Mouse (Mus musculus): ENCODE measurements around the gene Ext2. TPM values are rescaled to one million over a fixed set of nuclear protein-coding genes. Genes with fewer than 3 reads are reported as not detected.
A peak's percentile ranks its signal among the peaks of the same experiment; 100 is the strongest.

The Ext2 gene
- 10 to 100 TPM; 38.7 to 43.0 (median 42.0) TPM for total RNA-seq (2022)

DNA sequence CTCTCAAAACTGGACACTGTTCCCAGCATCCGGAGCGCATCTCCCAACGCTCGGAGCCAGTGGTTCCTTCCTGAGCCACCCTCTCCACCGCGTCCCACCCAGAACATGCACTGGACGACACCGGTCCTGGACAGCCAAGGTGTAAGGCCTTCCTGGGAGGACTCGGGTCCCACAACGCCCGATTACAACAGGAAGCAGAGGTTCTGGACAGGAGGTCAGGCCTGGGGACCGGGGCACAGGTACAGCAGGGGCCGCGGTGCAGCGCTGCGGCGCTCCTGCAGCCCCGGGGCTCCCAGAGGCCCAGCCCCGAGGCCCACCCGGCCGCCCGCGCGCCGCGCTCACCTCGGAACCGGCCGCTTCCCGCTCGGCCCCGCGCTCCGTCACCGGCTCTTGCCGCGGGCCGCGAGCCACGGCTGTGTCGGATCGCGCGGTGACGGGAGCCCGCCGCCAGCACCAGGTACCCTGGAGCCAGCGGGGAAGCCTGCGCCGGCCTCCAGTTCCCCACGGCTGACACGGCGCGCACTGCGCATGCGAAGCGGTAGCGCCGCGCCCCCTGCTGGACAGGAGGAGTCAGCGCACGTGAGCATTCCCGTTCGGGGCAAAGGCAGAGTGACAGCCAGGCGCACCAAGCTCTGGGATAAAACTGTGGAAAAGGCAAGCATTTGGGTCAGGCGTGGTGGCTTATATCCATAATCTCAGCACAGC, at the start of gene Ext2:
Gene Ext2 (minus strand): TSS at position 524 of the 705 bp plus-strand sequence.
- peak; percentile 62 to 78 for DNase-seq (ENCODE audit: low spot score in 2 of 2)

DNA sequence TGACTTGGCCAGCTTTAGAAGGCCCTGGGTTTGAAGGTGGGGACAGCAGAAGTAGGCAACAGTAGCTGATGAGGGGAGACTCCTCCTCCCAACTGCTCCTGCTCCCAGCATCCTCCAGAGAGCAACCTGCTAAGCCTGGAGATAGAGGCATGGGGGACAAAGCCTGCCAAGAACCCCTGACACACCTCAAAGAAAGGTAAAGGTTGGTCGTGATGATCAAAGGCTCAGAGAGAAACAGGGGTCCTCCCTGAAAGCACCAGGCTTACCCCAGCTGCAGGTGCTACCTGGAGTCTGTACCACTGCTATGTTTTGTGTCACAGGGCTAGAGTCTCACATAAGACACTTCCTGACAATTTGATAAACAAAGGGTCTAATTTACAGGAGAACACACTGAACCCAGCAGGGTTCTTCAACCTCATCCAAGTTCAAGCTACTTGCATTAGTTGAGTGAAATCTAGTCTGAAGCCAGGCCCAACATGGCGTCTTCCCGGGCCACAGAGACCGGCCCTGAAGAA, 49.1 kb upstream of the Ext2 start:
- DNase-seq (ENCODE audit: low spot score in 2 of 2): no peak

DNA sequence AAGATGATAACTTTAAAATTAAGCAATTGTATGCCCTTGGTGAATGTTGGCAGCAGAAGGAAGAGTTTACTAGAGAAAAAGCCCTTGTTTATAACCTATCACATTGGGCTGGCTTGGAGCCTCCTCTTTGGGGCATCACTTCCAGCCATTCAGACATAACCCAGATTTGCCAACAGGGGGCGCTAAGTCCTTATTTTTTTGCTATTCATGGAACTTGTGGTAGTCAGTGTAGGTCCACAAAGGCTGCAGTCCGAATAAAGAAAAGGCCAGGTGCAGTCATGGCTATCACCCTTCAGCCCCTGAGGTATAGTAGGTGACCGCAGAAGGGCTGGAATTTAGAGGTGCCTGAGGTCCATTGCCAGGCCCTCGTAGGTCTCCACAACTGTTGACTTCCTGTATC, 48.5 kb upstream of the Ext2 start:
- peak; percentile 35 to 39 for DNase-seq (ENCODE audit: low spot score in 2 of 2)

DNA sequence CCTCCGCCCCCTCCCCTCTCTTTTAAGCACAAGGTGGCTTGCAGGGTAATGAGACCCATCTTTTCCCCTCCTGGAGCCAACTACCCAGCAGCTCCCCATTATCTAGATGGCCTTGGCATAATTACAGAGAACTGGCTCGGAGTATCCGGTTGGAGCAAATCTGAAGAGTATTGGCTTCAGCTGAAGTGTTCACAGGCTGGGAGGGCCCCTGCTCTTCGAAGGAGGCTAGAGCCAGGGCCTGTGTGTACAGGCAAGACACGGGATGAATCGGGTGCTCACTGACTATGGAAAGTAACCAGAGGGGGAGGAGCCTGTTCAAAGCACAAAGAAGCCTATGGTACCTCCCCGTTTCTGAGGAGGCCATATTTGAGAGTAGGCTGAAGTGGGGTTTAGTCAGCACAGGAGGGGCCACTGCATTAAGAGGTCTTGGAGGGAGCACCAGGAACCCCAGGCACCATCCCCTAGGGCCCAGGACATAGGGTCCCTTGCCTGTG, 46.8 kb upstream of the Ext2 start, which contains the start of gene Accsl:
Gene Accsl (minus strand): TSS at position 51 of the 494 bp plus-strand sequence.
- no peak for DNase-seq (ENCODE audit: low spot score in 2 of 2)

DNA sequence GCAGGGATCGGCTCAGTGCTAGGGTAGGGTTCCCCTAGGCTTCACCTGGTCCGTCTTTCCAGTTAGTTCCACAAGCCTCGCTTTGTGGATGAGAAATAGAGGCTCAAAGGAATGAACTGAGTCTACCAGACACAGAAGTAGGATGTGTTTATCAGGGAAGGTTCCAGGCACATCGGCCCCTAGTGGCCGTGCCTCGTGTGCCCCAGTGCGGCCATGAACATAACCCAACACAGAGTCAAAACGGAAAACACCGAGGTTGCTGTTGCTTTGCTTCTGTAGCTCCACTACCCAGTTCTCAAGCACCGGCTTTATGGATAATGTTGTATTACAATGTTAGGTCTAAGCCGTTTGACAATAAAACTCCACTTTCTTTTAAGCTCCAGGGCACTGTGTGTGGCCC, 46.2 kb upstream of the Ext2 start:
- DNase-seq (ENCODE audit: low spot score in 2 of 2): no peak

DNA sequence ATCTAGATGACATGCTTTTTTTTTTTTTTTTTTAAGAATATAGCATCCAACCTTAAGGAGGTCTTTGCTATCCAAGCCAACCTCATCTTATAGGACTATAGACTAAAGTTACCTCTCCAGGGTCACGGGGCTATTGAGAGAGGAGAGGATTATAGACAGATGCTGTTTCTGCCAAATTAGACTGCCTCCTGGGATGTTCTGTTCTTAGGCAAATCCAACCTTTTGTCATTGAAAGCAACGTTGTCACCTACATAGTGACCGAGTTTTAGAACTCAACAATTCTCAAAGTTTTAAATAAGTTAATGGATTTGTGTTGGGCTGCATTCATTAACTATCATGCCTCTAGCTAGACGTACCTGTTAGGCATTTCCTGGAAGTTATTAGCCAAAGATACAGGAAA, 40.9 kb upstream of the Ext2 start:
- no peak for DNase-seq (ENCODE audit: low spot score in 2 of 2)

DNA sequence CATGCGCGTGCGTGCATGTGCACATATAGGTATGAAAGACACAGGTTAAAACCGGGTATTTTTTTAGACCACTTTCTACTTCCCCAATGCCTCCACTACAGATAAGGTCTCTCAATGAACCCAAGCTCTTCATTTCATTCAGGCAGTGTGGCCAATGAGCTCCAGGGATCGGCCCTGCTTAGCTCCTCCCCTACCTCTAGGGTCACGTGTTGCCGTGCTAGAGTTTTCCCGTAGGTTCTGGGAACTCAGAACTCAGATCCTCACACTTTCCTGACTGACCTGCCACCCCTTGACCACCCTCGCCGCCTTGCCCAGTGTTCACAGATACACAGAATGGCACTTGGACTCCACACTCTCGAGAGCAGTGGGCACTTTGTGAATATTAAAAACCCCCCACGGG, 36.5 kb upstream of the Ext2 start:
- DNase-seq (ENCODE audit: low spot score in 2 of 2): no peak

DNA sequence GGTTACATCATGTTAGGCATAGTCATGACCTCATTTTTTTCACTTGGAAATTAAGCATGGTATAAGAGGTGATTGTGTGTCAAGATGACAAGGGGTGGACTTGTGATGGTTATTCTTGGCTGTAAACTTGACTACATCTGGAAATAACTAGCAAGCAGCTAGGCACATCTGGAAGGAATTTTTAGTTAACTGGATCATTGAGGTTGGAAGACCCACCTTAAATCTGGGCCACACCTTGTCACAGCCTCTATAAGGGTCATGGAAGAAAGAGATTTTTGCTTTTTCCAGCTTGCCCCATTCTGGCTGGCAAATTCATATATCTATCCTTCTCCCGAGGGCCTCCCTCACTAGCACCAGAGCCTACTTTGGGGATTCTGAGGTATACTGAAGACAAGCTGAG, 28.9 kb upstream of the Ext2 start:
- no peak for DNase-seq (ENCODE audit: low spot score in 2 of 2)

DNA sequence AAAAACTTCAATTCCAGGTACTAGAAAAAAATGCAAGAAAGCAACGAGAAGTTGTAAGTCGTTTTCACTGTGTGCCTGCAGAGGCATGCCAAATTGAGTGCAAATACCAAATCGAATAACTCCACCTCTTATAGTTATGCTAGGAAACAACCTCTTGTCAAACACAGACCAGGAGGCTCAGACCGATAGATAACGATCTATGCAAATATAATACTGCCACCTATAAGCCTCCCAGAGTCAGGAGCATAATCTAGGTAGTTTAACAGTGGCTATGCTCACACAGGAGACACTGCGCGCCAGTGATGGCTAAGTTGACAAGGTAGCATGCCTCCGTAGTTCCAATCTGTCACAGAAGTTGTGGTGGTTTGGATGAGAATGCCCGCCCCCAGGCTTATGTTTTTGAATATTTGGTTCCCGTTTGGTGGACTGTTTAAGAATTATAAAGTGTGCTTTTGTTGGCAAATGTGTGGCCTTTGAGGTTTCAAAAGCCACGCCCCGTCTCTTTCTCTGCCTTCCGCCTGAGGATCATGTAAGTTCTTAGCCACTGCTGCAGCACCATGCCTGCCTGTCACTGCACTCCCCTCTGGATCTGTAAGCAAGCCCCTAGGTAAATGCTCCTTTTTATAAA, 28.1 kb upstream of the Ext2 start:
- DNase-seq (ENCODE audit: low spot score in 2 of 2): no peak

DNA sequence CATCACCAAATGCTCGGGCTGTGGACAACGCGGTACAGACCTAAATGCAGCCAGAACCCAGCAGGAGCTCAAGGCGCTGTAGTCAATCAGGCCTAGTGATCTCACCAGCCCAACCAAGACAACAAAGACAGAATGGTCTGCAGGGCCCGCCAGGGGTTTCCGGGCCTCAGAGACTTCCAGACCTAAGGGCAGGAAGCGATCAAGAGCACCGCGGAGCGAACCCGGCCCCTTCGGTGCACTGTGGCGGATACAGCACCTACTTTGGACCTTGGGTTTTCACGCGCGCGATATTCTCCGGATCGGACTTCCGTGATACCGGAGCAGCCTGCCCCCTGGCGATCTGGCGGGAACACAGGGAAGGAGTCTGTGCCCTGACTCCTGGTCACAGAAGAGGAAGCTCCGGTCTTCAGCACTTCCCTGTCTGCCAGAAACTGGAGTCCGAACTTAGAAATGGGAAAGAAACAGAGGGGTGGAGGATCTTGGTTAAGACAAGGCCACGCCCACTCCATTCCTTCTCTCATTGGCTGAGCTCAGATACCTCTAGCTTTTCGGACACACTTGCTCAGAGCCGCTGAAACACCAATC, 27.2 kb upstream of the Ext2 start, which contains the start of gene Accs:
Gene Accs (minus strand): TSS at position 439 of the 585 bp plus-strand sequence.
- peak; percentile 42 to 53 for DNase-seq (ENCODE audit: low spot score in 2 of 2)

DNA sequence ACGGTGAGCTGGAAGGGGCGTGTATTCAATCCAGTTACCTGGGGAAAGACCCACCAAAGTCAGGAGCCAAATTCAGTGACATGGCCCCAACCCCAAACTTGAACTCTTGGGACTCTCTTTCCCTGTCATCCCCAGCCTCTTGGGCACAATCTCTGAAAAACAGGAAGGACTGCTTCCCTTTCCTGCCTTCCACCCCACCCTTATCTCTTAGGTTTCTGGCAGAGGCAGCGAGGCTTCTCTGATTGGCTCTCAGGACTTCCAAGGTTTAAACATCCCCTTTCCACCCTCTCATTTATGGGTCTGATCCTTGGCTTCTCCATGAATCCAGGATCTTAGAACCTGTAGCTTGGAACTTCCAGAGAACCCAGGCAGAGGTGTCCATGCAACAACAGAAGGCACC, 19.0 kb upstream of the Ext2 start:
- no peak for DNase-seq (ENCODE audit: low spot score in 2 of 2)

DNA sequence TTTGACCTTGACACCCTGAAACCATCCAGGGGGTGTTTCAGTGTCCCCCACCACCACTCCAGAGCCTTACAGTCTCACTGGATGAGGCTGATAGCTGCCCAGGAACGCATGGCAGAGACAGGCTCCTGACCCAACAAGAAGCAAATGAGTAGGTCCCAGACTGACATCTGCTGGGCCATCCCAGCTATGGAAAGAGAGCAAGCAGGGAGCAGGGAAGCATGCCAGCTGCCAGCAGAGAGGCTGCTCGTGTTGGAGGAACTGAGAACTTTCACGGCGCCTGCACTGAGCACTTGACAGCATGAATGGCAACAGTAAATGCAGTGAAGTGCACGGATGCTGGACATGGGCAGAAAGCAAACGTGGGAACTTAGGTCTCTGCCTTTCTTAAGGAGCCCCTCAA, 17.7 kb upstream of the Ext2 start:
- no peak for DNase-seq (ENCODE audit: low spot score in 2 of 2)

DNA sequence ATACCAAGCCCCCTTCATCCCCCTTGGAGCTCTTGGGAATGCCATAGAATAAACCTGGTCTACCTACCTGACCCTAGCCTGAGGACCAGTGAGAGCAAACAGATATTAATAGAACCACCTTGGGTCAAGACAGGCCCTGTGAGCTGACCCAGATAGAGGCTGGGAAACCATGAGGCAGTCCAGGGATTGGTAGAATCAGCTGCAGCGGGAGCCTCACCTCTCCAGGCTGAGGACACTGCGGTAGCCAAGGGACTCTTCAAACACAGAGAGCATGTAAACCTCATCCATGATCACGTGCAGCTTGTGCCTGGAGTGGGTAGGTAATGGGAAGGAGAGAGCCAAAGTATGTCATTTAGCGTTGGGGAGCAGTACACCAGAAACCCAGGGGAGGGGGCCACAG, 16.6 kb upstream of the Ext2 start:
- peak in 1 of 2 experiments; percentile 9 for DNase-seq (ENCODE audit: low spot score in 2 of 2)

DNA sequence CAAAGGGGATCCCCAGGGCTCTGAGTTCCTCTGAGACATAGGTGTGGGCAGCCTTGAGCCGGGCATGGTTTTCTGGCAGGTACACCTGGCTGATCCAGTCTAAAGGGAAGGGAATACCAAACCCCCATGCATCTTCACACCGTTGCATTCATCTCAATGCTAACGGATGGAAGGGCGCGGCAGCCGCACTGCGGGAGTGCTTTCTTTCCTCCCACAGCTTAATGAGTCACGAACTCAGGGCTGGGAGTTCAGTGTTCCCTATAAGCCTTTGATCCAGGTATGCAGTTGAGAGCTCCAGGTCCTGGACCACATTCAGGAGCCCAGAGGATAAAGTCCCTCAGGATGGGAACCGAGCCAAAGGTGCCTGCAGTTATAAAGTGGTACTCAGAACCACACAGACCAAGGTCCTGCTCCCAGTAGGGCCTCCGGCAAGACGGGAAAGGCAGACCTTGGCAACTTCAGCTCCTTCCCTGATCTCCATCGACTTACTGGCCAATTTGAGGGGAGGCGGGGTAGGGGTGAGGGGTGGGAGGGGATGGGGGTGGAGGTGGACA, 13.9 kb upstream of the Ext2 start:
- no peak for DNase-seq (ENCODE audit: low spot score in 2 of 2)

DNA sequence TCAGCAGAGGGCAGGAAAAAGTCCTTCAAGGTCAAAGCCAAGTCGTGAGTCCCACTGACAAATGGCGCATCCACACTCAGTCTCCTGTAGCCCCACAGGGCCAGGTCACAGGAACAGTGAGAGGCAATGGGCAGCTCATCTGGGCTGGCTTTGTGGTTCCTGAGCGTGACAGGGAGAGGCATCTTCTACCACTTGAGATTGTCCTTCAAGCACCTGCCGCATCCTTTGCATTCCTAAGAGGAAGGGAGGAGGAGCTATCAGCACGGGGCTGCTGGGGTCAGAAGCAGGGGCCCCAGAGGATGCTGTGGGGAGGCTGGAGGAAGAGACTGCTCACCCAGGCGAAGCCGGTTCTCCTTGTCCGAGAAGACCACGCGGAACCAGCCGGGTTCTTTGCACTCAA, 13.2 kb upstream of the Ext2 start:
- DNase-seq (ENCODE audit: low spot score in 2 of 2): no peak

DNA sequence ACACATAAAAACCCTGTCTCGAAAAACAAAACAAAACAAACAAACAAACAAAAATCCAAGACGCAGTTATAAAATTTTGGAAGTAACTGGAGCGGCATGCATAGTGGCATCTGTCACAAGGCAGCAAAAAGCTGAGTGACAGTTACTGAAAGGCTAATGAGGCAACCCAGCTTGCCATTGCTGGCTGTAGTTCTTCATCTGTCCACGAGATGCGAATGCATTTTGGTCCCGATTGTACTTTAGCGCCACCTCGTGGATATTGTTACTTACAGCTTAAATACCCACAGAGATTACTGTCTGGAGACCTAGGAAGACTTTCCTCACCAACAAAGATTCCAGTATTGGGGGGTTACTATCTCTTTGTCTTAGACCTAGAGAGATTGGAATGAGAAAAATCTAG, 1.2 kb upstream of the Ext2 start:
- DNase-seq (ENCODE audit: low spot score in 2 of 2): no peak

DNA sequence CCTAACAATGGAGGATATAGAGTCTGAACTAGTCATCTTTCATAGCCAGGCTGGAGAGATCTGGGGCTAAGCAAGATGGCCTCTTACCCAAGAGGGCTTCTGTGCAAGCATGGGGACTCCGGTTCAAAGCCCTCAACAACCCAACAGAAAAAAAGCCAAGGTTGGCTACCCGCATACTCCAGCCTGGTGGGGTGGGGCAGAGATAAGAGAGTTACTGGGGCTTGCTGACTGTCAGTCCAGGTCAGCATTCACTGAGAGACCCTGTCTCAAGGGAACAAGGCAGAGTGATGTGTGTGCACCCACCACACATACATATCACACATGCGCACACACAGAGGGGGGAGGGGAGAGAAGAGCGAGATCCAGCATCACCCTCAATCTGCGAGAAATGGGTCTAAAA, 4.6 kb downstream of the Ext2 start:
- no peak for DNase-seq (ENCODE audit: low spot score in 2 of 2)

DNA sequence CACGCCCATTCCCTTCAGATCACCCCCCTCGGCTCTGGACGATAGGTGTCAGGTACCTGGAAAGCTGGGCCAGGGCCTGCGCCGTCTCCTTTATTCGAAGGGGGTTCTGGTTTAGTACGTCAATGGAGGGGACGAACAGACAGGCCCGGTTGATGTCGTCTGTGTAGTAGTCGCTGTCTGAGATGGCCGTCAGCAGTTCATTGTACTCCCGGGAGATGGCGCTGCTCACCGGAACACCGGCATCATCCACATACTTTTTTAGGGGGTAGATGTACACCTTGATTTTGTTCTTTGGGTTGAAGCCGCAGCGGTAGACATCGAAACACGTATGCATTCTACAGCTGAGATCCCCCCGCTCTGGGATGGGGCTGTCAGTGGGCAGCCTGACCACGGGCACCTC, 9.0 kb downstream of the Ext2 start:
- DNase-seq (ENCODE audit: low spot score in 2 of 2): no peak

DNA sequence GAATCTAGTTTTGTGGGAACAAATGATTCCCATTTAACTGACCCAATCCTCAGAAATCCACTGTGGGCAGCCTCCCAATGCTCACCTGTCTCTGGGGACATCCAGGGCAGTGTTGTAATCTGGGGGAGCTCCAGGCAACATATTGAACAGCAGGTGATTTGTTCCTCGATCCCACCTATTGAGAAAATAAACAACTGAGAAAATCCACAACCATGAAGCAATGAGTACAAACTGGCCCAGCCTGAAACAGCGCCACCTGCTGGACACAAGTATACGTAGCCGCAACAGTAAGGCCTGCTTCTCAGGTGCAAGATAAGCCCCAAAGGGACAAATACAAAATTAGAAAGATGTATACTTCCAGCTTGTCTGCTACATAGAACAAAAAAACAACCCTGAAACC, 10.6 kb downstream of the Ext2 start:
- no peak for DNase-seq (ENCODE audit: low spot score in 2 of 2)

DNA sequence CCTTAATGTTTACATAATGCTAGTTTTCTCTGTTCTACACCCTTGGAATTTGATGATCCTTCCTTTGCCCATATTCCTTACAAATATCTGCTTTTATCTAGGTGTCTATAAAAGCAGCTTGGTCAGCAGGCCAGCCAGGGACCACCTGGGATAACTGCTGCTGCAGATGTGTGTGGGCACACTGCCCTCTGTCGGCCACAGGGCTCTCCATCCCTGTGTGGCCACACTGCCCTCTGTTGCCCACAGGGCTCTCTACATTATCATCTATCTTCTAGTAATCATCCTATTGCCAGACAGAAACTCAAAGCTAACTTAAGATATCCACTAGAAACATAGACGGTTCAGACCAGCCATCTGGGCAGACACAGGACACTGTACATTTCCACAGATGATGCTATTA, 12.4 kb downstream of the Ext2 start:
- DNase-seq (ENCODE audit: low spot score in 2 of 2): peak; percentile 37 to 38

DNA sequence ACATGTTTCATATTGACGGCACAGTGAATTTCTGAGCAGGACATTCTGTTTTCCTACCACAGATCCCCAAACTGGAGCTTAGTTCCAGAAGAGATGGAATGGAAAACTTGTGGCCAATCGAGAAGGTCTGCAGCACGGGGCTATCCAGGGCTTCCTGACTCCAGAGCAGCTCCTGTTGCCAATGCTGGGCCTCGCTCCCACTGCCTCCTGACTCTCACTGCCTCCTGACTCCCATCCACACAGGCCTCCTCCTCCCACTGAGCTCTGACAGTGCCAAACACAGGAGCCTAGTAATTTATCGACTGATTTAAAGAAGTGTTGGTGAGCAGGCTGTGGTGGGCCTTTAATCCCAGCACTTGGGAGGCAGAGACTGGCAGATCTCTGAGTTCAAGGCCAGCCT, 14.3 kb downstream of the Ext2 start:
- peak in 1 of 2 experiments; percentile 47 for DNase-seq (ENCODE audit: low spot score in 2 of 2)

DNA sequence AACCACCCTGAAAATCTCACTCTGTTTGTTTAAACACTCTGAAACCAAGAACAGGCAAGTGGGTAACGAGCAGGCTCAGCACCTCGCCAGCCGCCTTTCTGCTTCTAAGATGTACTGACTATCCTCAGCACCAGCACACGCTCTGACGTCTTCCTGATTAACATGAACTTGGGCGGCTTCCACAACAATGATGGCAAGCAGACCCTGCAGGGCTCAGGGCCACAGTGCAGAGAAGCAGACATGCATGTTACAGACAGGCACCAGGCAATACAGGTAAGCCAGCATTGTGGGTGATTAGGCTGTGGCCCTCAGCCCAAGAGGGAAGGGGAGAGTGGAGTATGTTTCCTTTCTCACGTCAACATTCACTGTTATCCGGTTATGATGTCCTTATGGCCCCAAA, 14.9 kb downstream of the Ext2 start:
- DNase-seq (ENCODE audit: low spot score in 2 of 2): no peak

Measured in gastrocnemius, adult 8-10 months (tissue).